Mouse (Mus musculus): ENCODE results near the gene Cdc37l1. TPM values are rescaled to one million over a fixed set of nuclear protein-coding genes. Genes with fewer than 3 reads are reported as not detected.

Cdc37l1 gene
- polyA plus RNA-seq, 1 experiment from 2014 or later, result 51.7 TPM

Other genes with a start within 250 kb of the Cdc37l1 start
- gene Slc1a1, start 155.3 kb upstream of the Cdc37l1 start, polyA plus RNA-seq (2014; fragmentation: Nextera tagmentation; extraction: Ambion mirVana), result 1.2 TPM in 2 replicates
- 6.5 and 7.6 TPM in 2 replicates for gene Plpp6, start 26.4 kb upstream of the Cdc37l1 start, polyA plus RNA-seq (2014; fragmentation: Nextera tagmentation; extraction: Ambion mirVana)
- 0.32 and 0.71 TPM in 2 replicates for gene 4430402I18Rik, start 22.6 kb upstream of the Cdc37l1 start, polyA plus RNA-seq (2014; fragmentation: Nextera tagmentation; extraction: Ambion mirVana)
- 82.4 and 83.5 TPM in 2 replicates for gene Ak3, start 57.6 kb downstream of the Cdc37l1 start, polyA plus RNA-seq (2014; fragmentation: Nextera tagmentation; extraction: Ambion mirVana)
- gene Rcl1, start 111.0 kb downstream of the Cdc37l1 start, polyA plus RNA-seq (2014; fragmentation: Nextera tagmentation; extraction: Ambion mirVana), result 44.7 and 51.1 TPM in 2 replicates

Measured in hindbrain, embryonic 11.5 days (tissue).